Mouse (Mus musculus) forebrain, embryonic 11.5 days (tissue): ENCODE data around the gene Snx17. TPM values are rescaled to one million over a fixed set of nuclear protein-coding genes. Genes with fewer than 3 reads are reported as not detected.
"Not testable (repeated sequence)": the region's sequence is repeated elsewhere in the genome, so short reads cannot be mapped to it uniquely, and the experiment has no call there.

Experiments used
- ATAC-seq: fragments of 200-750 bp; cut with Nextera tagmentation; replicated peaks from 2 replicates; pipeline ENCODE4 v1.8.0; 2017; ENCODE audit warnings: moderate TSS enrichment; ENCODE audit not compliant: low FRiP score
- DNase-seq: peaks from one replicate; pipeline ENCODE4 v3.0.0-alpha.2; 2017; ENCODE audit warnings: low spot score
- H3K27ac ChIP-seq: fragments of 300-500 bp; sonication (generic); 2 replicates; pipeline ENCODE4 v1.5.1; 2014; ENCODE audit warnings: low read depth, low read length
- H3K27me3 ChIP-seq: fragments of 300-500 bp; sonication (generic); 2 replicates; pipeline ENCODE4 v1.6.1; 2014; ENCODE audit warnings: mild to moderate bottlenecking, low read length, mixed read lengths; ENCODE audit not compliant: control insufficient read depth, insufficient read depth
- H3K36me3 ChIP-seq: fragments of 300-500 bp; sonication (generic); 2 replicates; pipeline ENCODE4 v1.6.1; 2014; ENCODE audit warnings: mild to moderate bottlenecking, low read length, moderate library complexity, mixed read lengths; ENCODE audit not compliant: control insufficient read depth, insufficient read depth
- H3K4me1 ChIP-seq: fragments of 300-500 bp; sonication (generic); replicated peaks from 2 replicates; pipeline ENCODE4 v1.6.1; 2014; ENCODE audit warnings: low read length, mixed read lengths; ENCODE audit not compliant: control insufficient read depth, insufficient read depth
- H3K4me2 ChIP-seq: fragments of 300-500 bp; sonication (generic); 2 replicates; pipeline ENCODE4 v1.6.1; 2014; ENCODE audit warnings: low read depth, mild to moderate bottlenecking, low read length, moderate library complexity, mixed read lengths; ENCODE audit not compliant: severe bottlenecking
- H3K4me3 ChIP-seq: fragments of 300-500 bp; sonication (generic); 2 replicates; pipeline ENCODE4 v1.5.1; 2014; ENCODE audit warnings: low read depth, low read length
- H3K9ac ChIP-seq: fragments of 300-500 bp; sonication (generic); 2 replicates; pipeline ENCODE4 v1.6.1; 2014; ENCODE audit warnings: low read length
- H3K9me3 ChIP-seq: fragments of 300-500 bp; sonication (generic); 2 replicates; pipeline ENCODE4 v1.6.1; 2016; ENCODE audit warnings: low read length, mixed read lengths; ENCODE audit not compliant: control insufficient read depth
- WGBS: fragments of 180-500 bp; shearing (Covaris S2); extraction: QIAGEN DNeasy Blood & Tissue Kit; methylation state at CpG from one replicate; pipeline ENCODE4 v1.1.7; 2014; 5-methylcytosine and 5-hydroxymethylcytosine counted together
- polyA plus RNA-seq: library from polyadenylated mRNA; unstranded; fragments of >200 nt; fragmentation: Nextera tagmentation; extraction: Ambion mirVana; gene quantifications from 2 replicates; pipeline ENCODE4 v1.2.1, GENCODE M21; 2014

The Snx17 gene
- polyA plus RNA-seq, 1 experiment from 2014 or later = 144 TPM

DNA sequence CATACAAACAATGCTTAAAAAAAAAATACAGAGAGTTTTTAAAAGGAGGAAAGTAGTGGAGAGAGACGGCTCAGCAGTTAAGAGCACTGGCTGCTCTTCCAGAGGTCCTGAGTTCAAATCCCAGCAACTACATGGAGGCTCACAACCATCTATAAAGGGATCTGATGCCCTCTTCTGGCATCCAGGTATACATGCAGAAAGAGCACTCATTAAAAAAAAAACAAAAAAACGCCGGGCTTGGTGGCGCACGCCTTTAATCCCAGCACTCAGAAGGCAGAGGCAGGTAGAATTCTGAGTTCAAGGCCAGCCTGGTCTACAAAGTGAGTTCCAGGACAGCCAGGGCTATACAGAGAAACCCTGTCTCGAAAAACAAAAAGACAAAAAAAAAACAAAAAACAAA lies 23.5 kb downstream of the Snx17 start:
- DNase-seq, H3K27ac ChIP-seq, H3K4me1 ChIP-seq, H3K4me2 ChIP-seq, H3K9ac ChIP-seq, H3K9me3 ChIP-seq, H3K4me3 ChIP-seq, H3K36me3 ChIP-seq, H3K27me3 ChIP-seq, ATAC-seq: not testable (repeated sequence)
- 89% methylated on average over 6 of the region's 6 CpGs for WGBS

DNA sequence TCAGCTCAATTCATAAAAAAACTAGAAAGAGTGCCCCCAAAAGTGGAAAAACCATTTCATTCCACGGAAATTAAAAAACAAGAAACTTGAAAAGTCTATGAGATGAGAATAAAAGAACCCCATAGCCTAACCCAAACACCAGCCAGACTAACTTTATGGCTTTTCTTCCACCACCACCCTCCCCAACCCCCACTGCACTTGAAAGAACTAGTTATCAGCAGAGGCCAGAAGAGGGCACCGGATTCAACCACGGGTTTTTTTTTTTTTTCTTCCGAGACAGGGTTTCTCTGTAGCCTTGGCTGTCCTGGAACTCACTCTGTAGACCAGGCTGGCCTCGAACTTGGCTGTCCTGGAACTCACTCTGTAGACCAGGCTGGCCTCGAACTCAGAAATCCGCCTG lies 25.3 kb downstream of the Snx17 start:
- H3K27ac ChIP-seq = no peak overlapping the region
- WGBS = 76% methylated on average over 7 of the region's 7 CpGs
- H3K9me3 ChIP-seq = no peaks in the 10 kb centered on the region
- ATAC-seq (no peak), DNase-seq (no peak)
- H3K27me3 ChIP-seq = no peaks in the 10 kb centered on the region
- H3K4me3 ChIP-seq = no peak overlapping the region
- H3K9ac ChIP-seq = no peak overlapping the region
- no peak overlapping the region for H3K4me2 ChIP-seq
- no peaks in the 10 kb centered on the region for H3K36me3 ChIP-seq
- no peaks in the 10 kb centered on the region; the same call in 1 of the 2 replicates for H3K4me1 ChIP-seq

DNA sequence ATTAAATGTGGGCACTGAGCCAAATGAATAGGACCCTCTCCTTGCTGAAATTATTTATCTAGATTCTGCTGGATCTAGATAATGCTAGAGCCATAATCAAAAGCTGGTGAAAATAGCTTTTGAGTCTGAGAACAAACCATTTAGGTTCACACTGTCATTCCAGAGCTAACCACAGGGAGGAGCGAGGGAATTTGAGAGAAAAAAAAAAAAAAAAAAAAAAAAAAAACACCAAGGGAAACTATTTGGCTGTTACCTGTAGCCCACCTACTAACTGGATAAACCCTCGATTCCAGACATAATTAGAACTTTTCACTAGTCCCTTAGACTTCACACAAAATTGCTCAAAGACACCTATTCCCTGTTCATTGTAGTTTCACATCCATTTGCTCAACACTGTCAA lies 26.0 kb downstream of the Snx17 start:
- Histone ChIP-seq H3K36me3 (no peaks in the 10 kb centered on the region), H3K4me2 (peak overlapping the region; percentile 81), H3K27ac (no peak overlapping the region), H3K27me3 (no peaks in the 10 kb centered on the region), H3K9me3 (no peaks in the 10 kb centered on the region), H3K4me1 (no peaks in the 10 kb centered on the region; the same call in 1 of the 2 replicates), H3K9ac (0 out of 2 replicates have a peak overlapping the region, but pooled peaks have one; percentile 29), H3K4me3 (peak overlapping the region; percentile 95)
- ATAC-seq (no peak), DNase-seq (no peak)
- WGBS = 2% methylated on average over 2 of the region's 2 CpGs

DNA sequence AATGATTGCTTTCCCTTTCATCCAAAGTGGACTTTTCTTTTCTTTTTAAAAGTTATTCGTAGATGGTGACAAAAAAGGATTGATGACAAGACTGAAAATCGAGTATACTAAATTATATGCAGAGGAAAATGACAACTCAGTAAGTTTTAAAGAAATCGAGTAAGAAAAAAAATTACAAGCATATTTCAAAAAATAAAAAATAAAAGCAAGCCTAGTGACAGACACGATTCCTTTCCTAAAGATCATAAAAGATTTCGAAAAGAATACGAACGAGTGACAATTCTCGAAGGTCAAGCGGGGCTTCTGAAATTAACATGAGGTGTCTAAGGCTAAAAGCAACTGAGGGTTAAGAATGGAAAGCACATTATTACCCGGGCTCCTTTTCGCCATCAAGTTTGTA lies 26.4 kb downstream of the Snx17 start:
- peak overlapping the region; percentile 81 for H3K4me2 ChIP-seq
- H3K4me1 ChIP-seq = no peaks in the 10 kb centered on the region; the same call in 1 of the 2 replicates
- WGBS = 2% methylated on average over 11 of the region's 11 CpGs
- H3K36me3 ChIP-seq = no peaks in the 10 kb centered on the region
- peak overlapping the region; percentile 85; the same call in 1 of the 2 replicates for H3K27ac ChIP-seq
- DNase-seq = no peak
- H3K9me3 ChIP-seq = no peaks in the 10 kb centered on the region
- H3K9ac ChIP-seq = peak overlapping the region; percentile 92
- no peaks in the 10 kb centered on the region for H3K27me3 ChIP-seq
- peak overlapping the region; percentile 95 for H3K4me3 ChIP-seq
- ATAC-seq = no peak

DNA sequence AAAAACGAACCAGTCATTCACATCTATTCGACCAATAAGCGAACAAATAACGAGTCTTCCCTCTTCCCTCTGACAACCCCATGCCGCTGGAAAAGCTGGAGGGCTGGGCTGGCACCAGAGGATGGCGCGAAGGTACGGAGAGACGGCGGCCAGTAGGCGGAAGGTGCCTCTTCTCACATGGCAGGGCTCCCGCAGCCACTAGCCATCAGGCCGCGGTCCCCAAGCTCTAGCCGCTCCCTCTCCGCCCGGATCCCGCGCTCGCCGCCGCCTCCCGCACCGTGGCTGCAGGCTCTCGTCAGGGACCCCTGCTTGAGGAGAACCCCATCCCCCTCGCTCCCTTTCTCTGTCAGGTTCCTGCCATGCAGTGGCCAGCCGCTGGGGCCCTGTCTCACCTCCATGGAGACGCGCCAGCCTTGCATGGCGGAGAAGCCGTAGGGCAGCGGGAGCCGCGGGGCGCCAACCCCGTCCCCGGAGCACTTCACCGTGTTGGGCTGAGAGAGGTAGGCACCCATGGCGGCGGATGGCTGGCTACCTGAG lies 27.0 kb downstream of the Snx17 start:
- Histone ChIP-seq H3K27me3 (no peaks in the 10 kb centered on the region), H3K27ac (peak overlapping the region; percentile 85), H3K4me2 (peak overlapping the region; percentile 81), H3K4me3 (peak overlapping the region; percentile 95), H3K9ac (peak overlapping the region; percentile 92), H3K36me3 (no peaks in the 10 kb centered on the region), H3K9me3 (no peaks in the 10 kb centered on the region), H3K4me1 (no peaks in the 10 kb centered on the region; the same call in 1 of the 2 replicates)
- ATAC-seq (peak; percentile 82), DNase-seq (no peak)
- under 1% methylated on average over 30 of the region's 40 CpGs for WGBS

DNA sequence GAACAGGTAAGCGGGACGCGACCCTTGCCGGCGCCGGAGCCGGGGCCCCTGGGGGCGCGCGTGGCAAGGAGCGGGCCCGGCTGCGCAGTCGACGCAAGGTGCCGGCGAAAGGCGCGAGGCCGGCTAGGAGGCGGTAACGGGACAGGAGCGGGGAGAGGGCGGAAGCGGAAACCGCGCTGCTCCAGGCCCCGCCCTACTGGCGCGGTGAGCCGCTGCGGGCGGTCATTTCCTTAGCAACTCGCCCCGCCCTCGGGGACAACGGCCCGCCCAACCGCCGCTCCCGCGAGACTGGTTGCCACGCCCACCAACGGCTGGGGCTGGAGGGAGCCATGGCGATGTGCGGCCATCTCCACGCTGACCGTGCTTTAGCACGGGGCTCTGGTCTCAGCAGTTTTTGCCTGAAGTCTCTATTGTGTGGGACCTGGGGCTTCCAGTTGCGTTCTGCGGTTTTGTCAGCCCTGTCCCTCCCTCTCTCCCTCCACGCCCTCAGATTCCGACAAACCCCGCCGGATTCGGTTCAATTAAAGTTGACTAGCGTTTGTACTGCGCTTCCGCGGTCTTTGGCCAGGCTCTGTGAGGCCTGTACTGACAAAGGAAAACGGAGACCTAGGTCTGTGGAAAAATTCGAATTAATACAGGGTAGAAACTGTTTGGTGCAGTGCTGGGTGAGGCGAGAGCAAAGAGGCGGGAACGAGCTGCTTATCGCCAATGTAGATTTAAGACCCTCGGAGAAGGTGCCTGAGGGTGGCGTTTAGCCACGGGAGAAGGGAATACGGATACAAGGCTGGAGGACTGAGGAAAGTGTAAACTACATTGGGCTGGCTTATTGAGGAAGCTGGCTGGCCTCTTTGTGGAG lies 27.6 kb downstream of the Snx17 start, which contains the start of gene Ppm1g:
Ppm1g (minus strand) TSS at position 240 of the 856 bp plus-strand sequence.
- H3K9ac ChIP-seq = peak within 1 kb of the TSS; percentile 92
- no peaks in the 10 kb centered on the region; the same call in 1 of the 2 replicates for H3K4me1 ChIP-seq
- WGBS = under 1% methylated on average over 68 of the region's 70 CpGs
- H3K4me2 ChIP-seq = peak within 1 kb of the TSS; percentile 81
- H3K36me3 ChIP-seq = no peaks in the 10 kb centered on the region
- H3K27me3 ChIP-seq = no peaks in the 10 kb centered on the region
- no peaks in the 10 kb centered on the region for H3K9me3 ChIP-seq
- DNase-seq (peak; percentile 99), ATAC-seq (peak; percentile 96)
- peak within 1 kb of the TSS; percentile 86 for H3K27ac ChIP-seq
- H3K4me3 ChIP-seq = peak within 1 kb of the TSS; percentile 95

DNA sequence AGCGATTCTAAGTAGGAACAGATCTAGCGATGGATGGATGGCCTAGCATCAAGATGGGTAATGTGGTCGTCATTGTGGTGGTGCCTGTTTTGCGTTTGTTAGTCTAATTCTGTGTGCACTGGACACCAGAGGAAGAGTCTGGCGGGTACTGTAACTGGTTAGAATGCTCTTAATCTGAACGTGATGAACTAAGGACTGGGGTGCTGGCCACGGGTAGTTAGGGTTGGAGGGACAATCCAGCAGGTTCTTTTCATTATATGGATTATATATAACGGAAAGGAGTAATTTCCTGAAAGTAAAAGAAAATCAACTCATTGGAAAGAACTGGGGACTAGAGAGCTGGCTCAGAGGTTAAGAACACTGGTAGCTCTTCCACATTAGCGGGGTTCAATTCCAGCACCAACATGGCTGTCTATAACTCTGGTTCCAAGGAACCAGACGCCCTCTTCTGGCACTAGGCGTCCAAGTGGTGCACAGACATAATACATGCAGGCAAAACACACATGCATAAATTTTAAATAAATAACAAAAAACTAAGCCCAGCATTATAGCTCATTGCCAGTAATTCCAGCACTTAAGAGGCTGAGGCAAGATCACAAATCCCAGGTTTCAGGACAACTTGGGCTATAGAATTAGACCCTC lies 28.4 kb downstream of the Snx17 start:
- H3K27me3 ChIP-seq = no peaks in the 10 kb centered on the region
- peak overlapping the region; percentile 92 for H3K9ac ChIP-seq
- DNase-seq (peak; percentile 73), ATAC-seq (peak; percentile 12; the same call in 1 of the 2 replicates)
- WGBS = 14% methylated on average over 11 of the region's 11 CpGs
- H3K36me3 ChIP-seq = no peaks in the 10 kb centered on the region
- peak overlapping the region; percentile 81 for H3K4me2 ChIP-seq
- H3K9me3 ChIP-seq = no peaks in the 10 kb centered on the region
- H3K27ac ChIP-seq = peak overlapping the region; percentile 86
- H3K4me3 ChIP-seq = peak overlapping the region; percentile 95
- H3K4me1 ChIP-seq = no peaks in the 10 kb centered on the region; the same call in 1 of the 2 replicates

DNA sequence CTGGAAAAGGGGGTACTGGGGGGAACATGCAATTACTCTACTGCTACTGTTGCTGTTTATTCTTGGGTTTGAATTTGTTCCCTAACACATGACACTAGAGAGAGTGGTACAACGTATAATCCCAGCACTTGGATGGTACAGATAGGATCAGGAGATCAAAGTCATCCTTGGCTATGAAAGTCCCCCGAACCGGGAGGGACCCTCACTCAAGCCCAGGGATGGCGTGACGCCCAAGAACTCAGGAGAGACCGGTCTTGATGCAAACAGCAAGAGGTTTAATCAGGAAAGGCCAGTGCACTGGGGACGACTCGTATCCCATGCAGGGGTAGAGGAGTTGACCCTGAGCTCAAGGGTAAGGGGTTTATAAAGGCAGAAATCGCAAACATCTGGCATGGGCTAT lies 29.7 kb downstream of the Snx17 start:
- ATAC-seq = no peak

More for the DNA sequence above, 29.7 kb downstream of the Snx17 start:
- H3K27ac ChIP-seq = no peak overlapping the region
- no peaks in the 10 kb centered on the region; the same call in 1 of the 2 replicates for H3K4me1 ChIP-seq
- H3K36me3 ChIP-seq = no peaks in the 10 kb centered on the region
- no peak overlapping the region for H3K4me3 ChIP-seq
- no peak overlapping the region for H3K9ac ChIP-seq
- no peak for DNase-seq
- no peaks in the 10 kb centered on the region for H3K27me3 ChIP-seq
- no peak overlapping the region for H3K4me2 ChIP-seq
- no peaks in the 10 kb centered on the region for H3K9me3 ChIP-seq
- WGBS = 95% methylated on average over 9 of the region's 9 CpGs
